Mouse (Mus musculus) hindbrain, embryonic 10.5 days (tissue): ENCODE measurements around the gene Plch2. TPM values are rescaled to one million over a fixed set of nuclear protein-coding genes. Genes with fewer than 3 reads are reported as not detected.

Source experiments
- DNase-seq: peaks from one replicate; pipeline ENCODE4 v3.0.0-alpha.2; 2017; ENCODE audit warnings: low spot score
- H3K27ac ChIP-seq: fragments of 300-500 bp; sonication (generic); 2 replicates; pipeline ENCODE4 v1.5.1; 2016; ENCODE audit warnings: mild to moderate bottlenecking, moderate library complexity
- H3K27me3 ChIP-seq: fragments of 300-500 bp; sonication (generic); 2 replicates; pipeline ENCODE4 v1.6.1; 2016; ENCODE audit warnings: mild to moderate bottlenecking; ENCODE audit not compliant: poor library complexity, insufficient read depth, severe bottlenecking
- H3K36me3 ChIP-seq: fragments of 300-500 bp; sonication (generic); 2 replicates; pipeline ENCODE4 v1.6.1; 2016; ENCODE audit warnings: mild to moderate bottlenecking, moderate library complexity
- H3K4me1 ChIP-seq: fragments of 300-500 bp; sonication (generic); replicated peaks from 2 replicates; pipeline ENCODE4 v1.6.1; 2016; ENCODE audit warnings: mild to moderate bottlenecking
- H3K4me3 ChIP-seq: fragments of 300-500 bp; sonication (generic); 2 replicates; pipeline ENCODE4 v1.5.1; 2016; ENCODE audit warnings: mild to moderate bottlenecking, moderate library complexity
- H3K9me3 ChIP-seq: fragments of 300-500 bp; sonication (generic); 2 replicates; pipeline ENCODE4 v1.6.1; 2016; ENCODE audit warnings: mild to moderate bottlenecking, moderate library complexity
- WGBS: fragments of 180-500 bp; shearing (Covaris S2); methylation state at CpG from one replicate; pipeline ENCODE4 v1.1.7; 2016; 5-methylcytosine and 5-hydroxymethylcytosine counted together
- polyA plus RNA-seq: library from polyadenylated mRNA; unstranded; fragments of >200 nt; fragmentation: Nextera tagmentation; extraction: Ambion mirVana; gene quantifications from 2 replicates; pipeline ENCODE4 v1.2.1, GENCODE M21; 2016

Gene Plch2
- polyA plus RNA-seq, 1 experiment from 2014 or later: 2.6 TPM

DNA sequence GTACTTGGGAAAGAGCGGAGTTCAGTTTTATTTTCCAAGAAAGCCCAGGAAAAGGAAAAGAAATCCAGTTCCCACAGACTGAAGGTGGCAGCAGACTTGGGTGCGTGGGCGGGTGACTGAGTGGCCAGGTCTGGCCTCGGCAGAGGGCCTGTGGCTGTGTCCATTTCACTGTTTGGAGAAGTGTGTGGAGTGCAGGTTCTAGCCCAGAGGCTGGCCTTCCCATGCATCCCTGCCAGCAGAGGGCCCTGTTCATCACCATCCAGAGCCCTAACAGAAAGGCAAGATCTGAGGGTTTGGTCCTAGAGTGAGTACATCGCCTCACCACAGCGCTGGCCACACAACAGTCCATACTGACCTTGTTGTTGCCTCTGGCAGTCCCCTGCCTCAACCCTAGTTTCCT lies 12.6 kb upstream of the Plch2 start:
- Histone ChIP-seq H3K4me1 (peaks cover 36% of the 10 kb centered on the region), H3K36me3 (peaks cover 59% of the 10 kb centered on the region), H3K9me3 (no peaks in the 10 kb centered on the region), H3K27ac (no peak overlapping the region), H3K4me3 (no peak overlapping the region), H3K27me3 (no peaks in the 10 kb centered on the region)
- WGBS: 86% methylated on average over 6 of the region's 6 CpGs
- DNase-seq: no peak

- peak overlapping the region; percentile 79; the same call in 1 of the 2 replicates for H3K4me3 ChIP-seq
- 94% methylated on average over 20 of the region's 20 CpGs for WGBS
- DNase-seq: no peak
- peaks cover 3% of the 10 kb centered on the region; the same call in 1 of the 2 replicates for H3K27me3 ChIP-seq
- peaks cover 52% of the 10 kb centered on the region for H3K36me3 ChIP-seq
- no peaks in the 10 kb centered on the region for H3K9me3 ChIP-seq
- peaks cover 42% of the 10 kb centered on the region for H3K4me1 ChIP-seq
- no peak overlapping the region for H3K27ac ChIP-seq
Observed at GRCm38 (mm10) chr4:155068357-155068972, 11.9 kb upstream of the Plch2 start.

GRCm38 (mm10) chr4:155066834-155067522 lies 10.4 kb upstream of the Plch2 start, which contains the start of gene Pex10:
Gene Pex10, plus strand, starts transcription at chr4:155067016.
- Histone ChIP-seq H3K4me1 (peaks cover 49% of the 10 kb centered on the region), H3K27ac (peak within 1 kb of the TSS; percentile 90), H3K36me3 (peaks cover 37% of the 10 kb centered on the region), H3K9me3 (no peaks in the 10 kb centered on the region), H3K27me3 (peaks cover 3% of the 10 kb centered on the region; the same call in 1 of the 2 replicates), H3K4me3 (peak within 1 kb of the TSS; percentile 79)
- peak; percentile 99 for DNase-seq
- WGBS: under 1% methylated on average over 48 of the region's 48 CpGs

- DNase-seq: peak; percentile 94
- peaks cover 3% of the 10 kb centered on the region; the same call in 1 of the 2 replicates for H3K27me3 ChIP-seq
- H3K27ac ChIP-seq: peak overlapping the region; percentile 90
- peaks cover 54% of the 10 kb centered on the region for H3K4me1 ChIP-seq
- peak overlapping the region; percentile 79 for H3K4me3 ChIP-seq
- H3K9me3 ChIP-seq: no peaks in the 10 kb centered on the region
- peaks cover 29% of the 10 kb centered on the region for H3K36me3 ChIP-seq
- WGBS: 5% methylated on average over 15 of the region's 15 CpGs
Observed at GRCm38 (mm10) chr4:155065970-155066833, 9.6 kb upstream of the Plch2 start.

- Histone ChIP-seq H3K4me1 (peaks cover 60% of the 10 kb centered on the region), H3K4me3 (no peak overlapping the region), H3K36me3 (peaks cover 12% of the 10 kb centered on the region), H3K9me3 (no peaks in the 10 kb centered on the region), H3K27ac (peak overlapping the region; percentile 71), H3K27me3 (peaks cover 3% of the 10 kb centered on the region; the same call in 1 of the 2 replicates)
- DNase-seq: no peak
- WGBS: 65% methylated on average over 2 of the region's 2 CpGs
Observed at GRCm38 (mm10) chr4:155064474-155064873, 7.9 kb upstream of the Plch2 start.

DNA sequence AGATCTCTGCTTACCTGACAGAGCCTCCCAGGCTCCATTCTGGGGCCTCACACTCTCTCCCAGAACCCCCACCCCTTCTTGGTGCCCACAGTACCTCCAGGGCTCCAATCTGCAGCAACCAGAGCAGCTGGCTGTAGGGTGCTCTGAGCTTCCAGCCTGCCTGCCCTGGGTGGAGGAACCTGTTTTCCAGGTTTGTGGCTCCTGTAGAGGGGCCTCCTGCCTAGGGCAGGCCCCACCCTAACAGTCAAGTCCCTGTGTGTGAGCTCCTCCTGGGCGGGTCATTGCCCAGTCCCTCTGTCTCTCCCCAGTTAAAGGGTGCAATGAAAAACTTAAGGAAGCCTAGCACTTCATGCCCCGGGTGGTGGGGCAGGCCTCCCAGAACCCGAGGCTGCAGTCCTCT lies 7.3 kb upstream of the Plch2 start:
- Histone ChIP-seq H3K27me3 (peaks cover 3% of the 10 kb centered on the region; the same call in 1 of the 2 replicates), H3K27ac (peak overlapping the region; percentile 71), H3K4me3 (no peak overlapping the region), H3K9me3 (no peaks in the 10 kb centered on the region), H3K36me3 (peaks cover 6% of the 10 kb centered on the region), H3K4me1 (peaks cover 64% of the 10 kb centered on the region)
- WGBS: 36% methylated on average over 3 of the region's 3 CpGs
- DNase-seq: no peak

DNA sequence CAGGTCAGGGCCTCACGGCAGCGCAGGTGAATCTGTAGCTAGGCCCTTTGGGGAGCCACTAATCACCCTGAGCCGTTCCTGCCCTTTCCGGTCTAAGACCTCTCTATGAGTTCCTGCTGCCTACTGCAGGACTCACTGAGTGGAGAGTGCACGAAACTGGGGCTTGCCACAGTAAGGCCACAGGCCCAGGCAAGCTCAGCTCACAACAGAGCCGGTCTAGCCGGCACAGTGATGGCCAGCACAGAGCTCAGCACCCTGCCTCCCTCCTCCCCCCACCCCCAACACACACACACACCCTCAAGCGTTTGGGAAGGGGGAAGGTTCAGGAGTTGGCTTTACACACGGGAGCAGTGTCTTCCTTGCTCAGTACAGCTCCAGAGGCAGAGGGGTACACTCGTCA lies 1.7 kb upstream of the Plch2 start:
- Histone ChIP-seq H3K27ac (0 out of 2 replicates have a peak overlapping the region, but pooled peaks have one; percentile 50), H3K4me1 (peaks cover 49% of the 10 kb centered on the region), H3K4me3 (no peak overlapping the region), H3K27me3 (peaks cover 18% of the 10 kb centered on the region), H3K9me3 (no peaks in the 10 kb centered on the region), H3K36me3 (no peaks in the 10 kb centered on the region)
- DNase-seq: no peak
- WGBS: 46% methylated on average over 10 of the region's 10 CpGs

DNA sequence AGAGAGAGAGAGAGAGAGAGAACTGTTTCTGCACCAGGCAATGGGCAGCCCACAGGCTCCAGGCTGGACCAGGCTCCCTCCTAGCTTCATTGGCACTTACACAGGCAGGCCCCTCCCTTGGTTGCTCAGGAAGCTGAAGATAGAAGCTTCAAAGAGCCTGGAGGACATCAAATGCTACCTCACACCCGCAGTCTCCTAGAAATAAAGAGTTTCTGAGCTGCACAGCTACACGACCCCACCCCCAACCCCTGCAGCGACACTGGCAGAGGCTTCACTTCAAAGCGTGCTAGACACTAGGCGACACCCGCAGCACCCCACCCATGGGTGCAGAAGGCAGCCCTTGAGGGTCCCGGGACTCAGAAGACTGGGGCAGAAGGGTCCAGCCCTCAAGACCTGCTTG lies 6.5 kb downstream of the Plch2 start:
- no peaks in the 10 kb centered on the region for H3K36me3 ChIP-seq
- H3K27me3 ChIP-seq: peaks cover 20% of the 10 kb centered on the region
- 0 out of 2 replicates have a peak, but pooled peaks cover 6% of the 10 kb centered on the region for H3K4me1 ChIP-seq
- 86% methylated on average over 7 of the region's 7 CpGs for WGBS
- no peak overlapping the region for H3K4me3 ChIP-seq
- no peaks in the 10 kb centered on the region for H3K9me3 ChIP-seq
- DNase-seq: no peak
- no peak overlapping the region for H3K27ac ChIP-seq

- no peaks in the 10 kb centered on the region for H3K36me3 ChIP-seq
- H3K4me1 ChIP-seq: peaks cover 17% of the 10 kb centered on the region
- peaks cover 55% of the 10 kb centered on the region for H3K27me3 ChIP-seq
- WGBS: 87% methylated on average over 14 of the region's 14 CpGs
- no peak overlapping the region for H3K4me3 ChIP-seq
- no peak overlapping the region for H3K27ac ChIP-seq
- DNase-seq: no peak
- no peaks in the 10 kb centered on the region for H3K9me3 ChIP-seq
Observed at GRCm38 (mm10) chr4:155046636-155047035, 9.9 kb downstream of the Plch2 start.

- no peaks in the 10 kb centered on the region for H3K36me3 ChIP-seq
- 3% methylated on average over 25 of the region's 25 CpGs for WGBS
- peak overlapping the region; percentile 61 for H3K4me3 ChIP-seq
- peaks cover 38% of the 10 kb centered on the region for H3K4me1 ChIP-seq
- H3K27ac ChIP-seq: peak overlapping the region; percentile 67
- no peaks in the 10 kb centered on the region for H3K9me3 ChIP-seq
- DNase-seq: no peak
- peaks cover 77% of the 10 kb centered on the region for H3K27me3 ChIP-seq
Observed at GRCm38 (mm10) chr4:155043289-155043625, 13.3 kb downstream of the Plch2 start.

DNA sequence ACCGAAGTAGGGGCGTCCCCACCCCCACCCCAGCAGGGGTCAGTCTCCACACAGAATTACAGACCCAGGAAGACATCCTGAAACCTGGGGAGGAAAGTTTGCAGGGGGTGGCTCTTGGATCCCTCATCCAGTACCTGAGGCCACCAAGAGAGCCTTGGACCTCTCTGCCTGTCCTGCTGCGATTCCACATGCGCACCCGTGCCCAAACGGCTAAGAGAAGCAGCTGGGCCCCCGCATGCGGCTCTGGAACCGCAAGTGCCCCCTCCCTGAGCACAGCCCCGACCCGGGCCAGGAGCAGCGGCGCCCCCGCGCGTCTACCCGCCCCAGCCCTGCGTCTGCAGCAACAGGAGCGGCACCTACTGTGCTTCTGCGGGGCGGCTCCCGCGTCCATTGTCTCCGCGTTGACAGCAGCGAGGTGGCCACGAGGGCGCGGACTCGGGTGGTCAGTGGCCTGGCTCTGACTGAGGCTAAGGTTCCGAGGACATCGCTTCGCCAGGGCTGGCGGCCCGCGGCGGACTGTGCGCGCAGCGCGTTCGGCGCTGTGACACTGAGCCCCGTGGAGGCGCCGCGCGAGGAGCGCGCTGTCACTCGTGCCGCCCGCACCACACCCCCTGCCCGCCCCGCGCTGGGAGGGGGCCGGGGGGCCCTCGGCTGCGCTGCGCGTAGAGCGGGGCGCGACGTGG lies 13.8 kb downstream of the Plch2 start:
- Histone ChIP-seq H3K4me3 (peak overlapping the region; percentile 61), H3K27ac (peak overlapping the region; percentile 67), H3K27me3 (peaks cover 80% of the 10 kb centered on the region), H3K36me3 (no peaks in the 10 kb centered on the region), H3K4me1 (peaks cover 40% of the 10 kb centered on the region), H3K9me3 (no peaks in the 10 kb centered on the region)
- WGBS: 1% methylated on average over 65 of the region's 65 CpGs
- DNase-seq: no peak

GRCm38 (mm10) chr4:155040696-155041095 lies 15.9 kb downstream of the Plch2 start:
- peaks cover 48% of the 10 kb centered on the region for H3K4me1 ChIP-seq
- no peaks in the 10 kb centered on the region for H3K36me3 ChIP-seq
- WGBS: 57% methylated on average over 6 of the region's 6 CpGs
- no peak for DNase-seq
- no peaks in the 10 kb centered on the region for H3K9me3 ChIP-seq
- no peak overlapping the region for H3K4me3 ChIP-seq
- peak overlapping the region; percentile 80 for H3K27ac ChIP-seq
- peaks cover 87% of the 10 kb centered on the region for H3K27me3 ChIP-seq
